In the genomic region with DNA sequence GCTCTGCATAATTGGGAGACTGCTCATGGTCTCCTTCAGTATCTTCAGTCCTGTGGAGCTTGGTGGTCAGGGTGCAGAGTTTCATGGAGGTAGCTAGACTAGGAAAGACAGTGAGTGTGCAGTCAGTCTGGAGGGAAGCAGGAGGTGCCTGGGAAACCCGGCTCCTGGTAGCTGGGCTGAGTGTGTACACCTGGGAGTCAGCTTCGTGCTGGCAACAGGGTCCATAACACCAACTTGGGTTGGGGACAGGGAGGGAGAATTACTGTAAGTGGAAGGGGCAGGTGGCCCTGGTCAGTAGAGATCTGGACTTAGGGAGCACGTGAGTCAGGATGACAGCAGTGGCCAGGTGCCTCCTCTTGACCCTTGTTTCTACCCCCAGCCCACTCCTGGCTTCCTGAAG, we compare ENCODE assay signal across 17 mouse cellular contexts. TPM values are rescaled to one million over a fixed set of nuclear protein-coding genes. Genes with fewer than 3 reads are reported as not detected.
DNase-seq lines count a peak whose midpoint lies in the region; ATAC-seq and TF ChIP-seq lines count a peak whose summit lies in the region.
"Had no signal": no experiment of that assay in that cellular context is flagged by ENCODE, and none has a peak within 500 bp of the region (broad histone marks: within the 10 kb centered on the region; RNA-seq: fewer than 3 reads in every experiment).

No protein-coding gene starts in this region.

- H3K4me3 ChIP-seq in heart, embryonic 13.5 days, result no peak overlapping the region
- H3K4me3 ChIP-seq in limb, embryonic 15.5 days, result no peak overlapping the region
- no peak overlapping the region for H3K4me3 ChIP-seq in limb, embryonic 10.5 days
- H3K4me3 ChIP-seq in embryonic facial prominence, embryonic 15.5 days (replicated peaks), result no peak overlapping the region
- H3K4me3 ChIP-seq in myocyte, result no peak overlapping the region
- H3K4me3 ChIP-seq in midbrain, postnatal 0 days (ENCODE audit: low read depth, low read length), result no peak overlapping the region
- H3K4me3 ChIP-seq: embryonic facial prominence, embryonic 12.5 days; liver, embryonic 13.5 days; neural tube, embryonic 12.5 days had no signal

- no peak for ATAC-seq in heart, embryonic 13.5 days (ENCODE audit: extremely low read depth, insufficient number of reproducible peaks, low FRiP score, low TSS enrichment)
- ATAC-seq in limb, embryonic 15.5 days (ENCODE audit: insufficient number of reproducible peaks, low FRiP score, low TSS enrichment, low read depth), result no peak
- no peak for ATAC-seq in embryonic facial prominence, embryonic 15.5 days (ENCODE audit: insufficient number of reproducible peaks, low FRiP score, low TSS enrichment, low read depth)
- ATAC-seq in midbrain, postnatal 0 days (ENCODE audit: low FRiP score), result no peak
- ATAC-seq: forebrain, embryonic 14.5 days; midbrain, embryonic 16.5 days had no signal

- peak overlapping the region; percentile 91 for H3K27ac ChIP-seq in heart, embryonic 13.5 days (replicated peaks)
- H3K27ac ChIP-seq in limb, embryonic 15.5 days, result peak overlapping the region; percentile 93
- H3K27ac ChIP-seq in limb, embryonic 10.5 days, result no peak overlapping the region
- H3K27ac ChIP-seq in embryonic facial prominence, embryonic 15.5 days (replicated peaks), result peak overlapping the region; percentile 88
- H3K27ac ChIP-seq in midbrain, postnatal 0 days (ENCODE audit: low read depth, low read length), result no peak overlapping the region
- H3K27ac ChIP-seq: liver, embryonic 13.5 days; neural tube, embryonic 12.5 days had no signal

- H3K4me1 ChIP-seq in heart, embryonic 13.5 days, result peaks cover 63% of the 10 kb centered on the region
- peaks cover 44% of the 10 kb centered on the region for H3K4me1 ChIP-seq in limb, embryonic 15.5 days
- peaks cover 44% of the 10 kb centered on the region for H3K4me1 ChIP-seq in limb, embryonic 10.5 days
- H3K4me1 ChIP-seq in embryonic facial prominence, embryonic 15.5 days, result peaks cover 45% of the 10 kb centered on the region
- H3K4me1 ChIP-seq in midbrain, postnatal 0 days (ENCODE audit: insufficient read depth, low read length), result no peaks in the 10 kb centered on the region

- no peak overlapping the region for H3ac ChIP-seq in myocyte (ENCODE audit: control insufficient read depth, insufficient read length)

- H3K36me3 ChIP-seq in heart, embryonic 13.5 days, result no peaks in the 10 kb centered on the region
- no peaks in the 10 kb centered on the region for H3K36me3 ChIP-seq in limb, embryonic 15.5 days
- H3K36me3 ChIP-seq in limb, embryonic 10.5 days, result 0 out of 2 replicates have a peak, but pooled peaks cover 3% of the 10 kb centered on the region
- no peaks in the 10 kb centered on the region for H3K36me3 ChIP-seq in embryonic facial prominence, embryonic 15.5 days
- no peaks in the 10 kb centered on the region for H3K36me3 ChIP-seq in myocyte (ENCODE audit: control insufficient read depth, insufficient read depth)
- H3K36me3 ChIP-seq in midbrain, postnatal 0 days (ENCODE audit: insufficient read depth, low read length), result 0 out of 2 replicates have a peak, but pooled peaks cover 3% of the 10 kb centered on the region
- H3K36me3 ChIP-seq: embryonic facial prominence, embryonic 12.5 days; liver, embryonic 13.5 days; neural tube, embryonic 12.5 days had no signal

- H3K79me2 ChIP-seq in myocyte (ENCODE audit: control insufficient read depth, insufficient read depth), result no peaks in the 10 kb centered on the region

- WGBS in heart, embryonic 13.5 days, result 61% methylated on average over 3 of the region's 3 CpGs
- WGBS in limb, embryonic 15.5 days, result 82% methylated on average over 3 of the region's 3 CpGs
- 82% methylated on average over 3 of the region's 3 CpGs for WGBS in limb, embryonic 10.5 days
- 82% methylated on average over 3 of the region's 3 CpGs for WGBS in embryonic facial prominence, embryonic 15.5 days
- 92% methylated on average over 3 of the region's 3 CpGs for WGBS in midbrain, postnatal 0 days

- no peak for TF ChIP-seq POLR2A in myocyte (IDR thresholded peaks at IDR 0.05; ENCODE audit: insufficient read length, low read depth)

- H3K9me3 ChIP-seq in heart, embryonic 13.5 days, result no peaks in the 10 kb centered on the region
- H3K9me3 ChIP-seq in limb, embryonic 15.5 days, result no peaks in the 10 kb centered on the region
- H3K9me3 ChIP-seq in limb, embryonic 10.5 days (replicated peaks), result no peaks in the 10 kb centered on the region
- H3K9me3 ChIP-seq in embryonic facial prominence, embryonic 15.5 days (replicated peaks), result no peaks in the 10 kb centered on the region
- H3K9me3 ChIP-seq in midbrain, postnatal 0 days (ENCODE audit: low read length), result no peaks in the 10 kb centered on the region
- H3K9me3 ChIP-seq: embryonic facial prominence, embryonic 12.5 days; liver, embryonic 13.5 days; neural tube, embryonic 12.5 days had no signal

- no peaks in the 10 kb centered on the region for H3K27me3 ChIP-seq in heart, embryonic 13.5 days (replicated peaks)
- H3K27me3 ChIP-seq in limb, embryonic 15.5 days, result no peaks in the 10 kb centered on the region
- H3K27me3 ChIP-seq in limb, embryonic 10.5 days (ENCODE audit: low read depth, poor library complexity, severe bottlenecking), result peaks cover 12% of the 10 kb centered on the region
- no peaks in the 10 kb centered on the region for H3K27me3 ChIP-seq in embryonic facial prominence, embryonic 15.5 days
- H3K27me3 ChIP-seq in myocyte (ENCODE audit: control insufficient read depth, insufficient read depth, insufficient read length), result no peaks in the 10 kb centered on the region
- peaks cover 6% of the 10 kb centered on the region; the same call in 1 of the 2 replicates for H3K27me3 ChIP-seq in midbrain, postnatal 0 days (ENCODE audit: insufficient read depth, low read length)
- H3K27me3 ChIP-seq: embryonic facial prominence, embryonic 12.5 days; neural tube, embryonic 12.5 days had no signal

- peak overlapping the region; percentile 72 for H3K9ac ChIP-seq in heart, embryonic 13.5 days
- H3K9ac ChIP-seq in limb, embryonic 15.5 days, result no peak overlapping the region
- no peak overlapping the region for H3K9ac ChIP-seq in embryonic facial prominence, embryonic 15.5 days
- H3K9ac ChIP-seq in midbrain, postnatal 0 days (replicated peaks; ENCODE audit: low read length, poor library complexity, severe bottlenecking), result no peak overlapping the region
- H3K9ac ChIP-seq: embryonic facial prominence, embryonic 12.5 days; liver, embryonic 13.5 days; neural tube, embryonic 12.5 days had no signal

- TF ChIP-seq CTCF in midbrain, postnatal 0 days (IDR thresholded peaks at IDR 0.05), result no peak

- DNase-seq in heart, adult 11 months, result no peak
- no peak for DNase-seq in limb, embryonic 10.5 days (ENCODE audit: low spot score)
- DNase-seq in midbrain, postnatal 0 days (ENCODE audit: low spot score), result no peak
- no peak for DNase-seq in adrenal gland, postnatal 4 days (ENCODE audit: low spot score in 2 of 2)
- DNase-seq: cerebellum, adult 11-12 months; liver, embryonic 13.5 days; right cerebral cortex, postnatal 4 days had no signal

- no peak overlapping the region for H3K4me2 ChIP-seq in heart, embryonic 13.5 days
- no peak overlapping the region for H3K4me2 ChIP-seq in limb, embryonic 15.5 days
- H3K4me2 ChIP-seq in embryonic facial prominence, embryonic 15.5 days (replicated peaks), result no peak overlapping the region
- no peak overlapping the region for H3K4me2 ChIP-seq in myocyte (ENCODE audit: low read depth)
- H3K4me2 ChIP-seq in midbrain, postnatal 0 days (ENCODE audit: low read depth, low read length, poor library complexity, severe bottlenecking), result no peak overlapping the region
- H3K4me2 ChIP-seq: embryonic facial prominence, embryonic 12.5 days; liver, embryonic 13.5 days; neural tube, embryonic 12.5 days had no signal

RNA-seq across cellular contexts. Expression of gene Nr4a1, which starts 5.9 kb away (rescaled TPM):
- polyA plus RNA-seq in heart, embryonic 13.5 days (2015; fragmentation: Nextera tagmentation; extraction: Ambion mirVana), result 10.4 and 10.8 TPM in 2 replicates
- polyA plus RNA-seq in limb, embryonic 15.5 days (2015; fragmentation: Nextera tagmentation; extraction: Ambion mirVana), result 14.7 and 18.4 TPM in 2 replicates
- polyA plus RNA-seq in limb, embryonic 10.5 days (2016; fragmentation: Nextera tagmentation; extraction: Ambion mirVana), result 4.1 and 7.1 TPM in 2 replicates
- 16.0 and 16.4 TPM in 2 replicates for polyA plus RNA-seq in embryonic facial prominence, embryonic 15.5 days (2015; fragmentation: Nextera tagmentation; extraction: Ambion mirVana)
- polyA plus RNA-seq in myocyte (2012; fragmentation: generic; extraction: Trizol), result 15.3 TPM
- total RNA-seq in midbrain, postnatal 0 days (2014; rRNA removed), result 6.9 and 7.7 TPM in 2 replicates
- polyA plus RNA-seq in midbrain, postnatal 0 days (2015; fragmentation: Nextera tagmentation; extraction: Ambion mirVana), result 6.9 and 7.0 TPM in 2 replicates
- 10 to 100 TPM; 64.5 to 79.0 TPM for total RNA-seq in adrenal gland, postnatal 4 days (2021)

RNA-seq across cellular contexts. Expression of gene Atg101, which starts 24.1 kb away (rescaled TPM):
- 50.6 and 56.1 TPM in 2 replicates for polyA plus RNA-seq in heart, embryonic 13.5 days (2015; fragmentation: Nextera tagmentation; extraction: Ambion mirVana)
- 69.7 and 69.9 TPM in 2 replicates for polyA plus RNA-seq in limb, embryonic 15.5 days (2015; fragmentation: Nextera tagmentation; extraction: Ambion mirVana)
- polyA plus RNA-seq in limb, embryonic 10.5 days (2016; fragmentation: Nextera tagmentation; extraction: Ambion mirVana), result 92.3 and 97.5 TPM in 2 replicates
- polyA plus RNA-seq in embryonic facial prominence, embryonic 15.5 days (2015; fragmentation: Nextera tagmentation; extraction: Ambion mirVana), result 69.9 and 71.9 TPM in 2 replicates
- 110 TPM for polyA plus RNA-seq in myocyte (2012; fragmentation: generic; extraction: Trizol)
- 33.5 and 61.1 TPM in 2 replicates for total RNA-seq in midbrain, postnatal 0 days (2014; rRNA removed)
- 74.2 and 75.6 TPM in 2 replicates for polyA plus RNA-seq in midbrain, postnatal 0 days (2015; fragmentation: Nextera tagmentation; extraction: Ambion mirVana)
- 10 to 100 TPM; 37.8 to 38.9 TPM for total RNA-seq in adrenal gland, postnatal 4 days (2021)

RNA-seq across cellular contexts. Expression of gene 6030408B16Rik, which starts 33.1 kb away (rescaled TPM):
- polyA plus RNA-seq in heart, embryonic 13.5 days (2015; fragmentation: Nextera tagmentation; extraction: Ambion mirVana), result 2.4 and 3.0 TPM in 2 replicates
- polyA plus RNA-seq in limb, embryonic 15.5 days (2015; fragmentation: Nextera tagmentation; extraction: Ambion mirVana), result 0.50 and 0.84 TPM in 2 replicates
- 1.8 and 4.1 TPM in 2 replicates for polyA plus RNA-seq in limb, embryonic 10.5 days (2016; fragmentation: Nextera tagmentation; extraction: Ambion mirVana)
- polyA plus RNA-seq in embryonic facial prominence, embryonic 15.5 days (2015; fragmentation: Nextera tagmentation; extraction: Ambion mirVana), result 1.3 and 1.5 TPM in 2 replicates
- polyA plus RNA-seq in myocyte (2012; fragmentation: generic; extraction: Trizol), result 0.16 TPM
- not detected in 2 replicates for total RNA-seq in midbrain, postnatal 0 days (2014; rRNA removed)
- polyA plus RNA-seq in midbrain, postnatal 0 days (2015; fragmentation: Nextera tagmentation; extraction: Ambion mirVana), result 0.22 and 0.33 TPM in 2 replicates
- total RNA-seq in adrenal gland, postnatal 4 days (2021), result 1 to 10 TPM; 2.6 to 3.4 TPM
- total RNA-seq: layer of hippocampus, postnatal 10 days; left cerebral cortex, postnatal 25 days had no signal

RNA-seq across cellular contexts. Expression of gene Grasp, which starts 35.9 kb away (rescaled TPM):
- polyA plus RNA-seq in heart, embryonic 13.5 days (2015; fragmentation: Nextera tagmentation; extraction: Ambion mirVana), result 3.8 and 4.4 TPM in 2 replicates
- 5.3 and 7.2 TPM in 2 replicates for polyA plus RNA-seq in limb, embryonic 15.5 days (2015; fragmentation: Nextera tagmentation; extraction: Ambion mirVana)
- 5.4 and 6.9 TPM in 2 replicates for polyA plus RNA-seq in limb, embryonic 10.5 days (2016; fragmentation: Nextera tagmentation; extraction: Ambion mirVana)
- polyA plus RNA-seq in embryonic facial prominence, embryonic 15.5 days (2015; fragmentation: Nextera tagmentation; extraction: Ambion mirVana), result 11.4 and 15.1 TPM in 2 replicates
- 11.0 TPM for polyA plus RNA-seq in myocyte (2012; fragmentation: generic; extraction: Trizol)
- total RNA-seq in midbrain, postnatal 0 days (2014; rRNA removed), result 6.3 and 7.7 TPM in 2 replicates
- 1.8 and 1.9 TPM in 2 replicates for polyA plus RNA-seq in midbrain, postnatal 0 days (2015; fragmentation: Nextera tagmentation; extraction: Ambion mirVana)
- total RNA-seq in adrenal gland, postnatal 4 days (2021), result 10 to 100 TPM; 18.6 to 20.3 TPM

Comparison
In these comparisons a context has a peak if more than half of its experiments do, and no peak if none do; other contexts are left out.
1. H3K27ac ChIP-seq: peak in heart, embryonic 13.5 days (single experiment), limb, embryonic 15.5 days (single experiment) and embryonic facial prominence, embryonic 15.5 days (single experiment); none in limb, embryonic 10.5 days (single experiment) and midbrain, postnatal 0 days (single experiment).